Mouse (Mus musculus) midbrain, embryonic 16.5 days (tissue): ENCODE results near the gene Adar. TPM values are rescaled to one million over a fixed set of nuclear protein-coding genes. Genes with fewer than 3 reads are reported as not detected.

Experiments used
- ATAC-seq: fragments of 200-750 bp; cut with Nextera tagmentation; 2 replicates; pipeline ENCODE4 v1.8.0; 2017; ENCODE audit warnings: moderate TSS enrichment
- H3K27ac ChIP-seq: fragments of 300-500 bp; sonication (generic); 2 replicates; pipeline ENCODE4 v1.5.1; 2014; ENCODE audit warnings: mild to moderate bottlenecking, low read length, mixed read lengths
- H3K27me3 ChIP-seq: fragments of 300-500 bp; sonication (generic); 2 replicates; pipeline ENCODE4 v1.6.1; 2014; ENCODE audit warnings: low read depth, low read length, mixed read lengths; ENCODE audit not compliant: control insufficient read depth, insufficient read depth
- H3K36me3 ChIP-seq: fragments of 300-500 bp; sonication (generic); 2 replicates; pipeline ENCODE4 v1.6.1; 2014; ENCODE audit warnings: mild to moderate bottlenecking, low read length, moderate library complexity, mixed read lengths; ENCODE audit not compliant: control insufficient read depth, insufficient read depth
- H3K4me1 ChIP-seq: fragments of 300-500 bp; sonication (generic); 2 replicates; pipeline ENCODE4 v1.6.1; 2014; ENCODE audit warnings: mild to moderate bottlenecking, low read length, mixed read lengths; ENCODE audit not compliant: control insufficient read depth, insufficient read depth
- H3K4me2 ChIP-seq: fragments of 300-500 bp; sonication (generic); 2 replicates; pipeline ENCODE4 v1.6.1; 2014; ENCODE audit warnings: mild to moderate bottlenecking, low read length, mixed read lengths
- H3K4me3 ChIP-seq: fragments of 300-500 bp; sonication (generic); 2 replicates; pipeline ENCODE4 v1.5.1; 2014; ENCODE audit warnings: low read depth, mild to moderate bottlenecking, low read length, moderate library complexity, mixed read lengths
- H3K9ac ChIP-seq: fragments of 300-500 bp; sonication (generic); 2 replicates; pipeline ENCODE4 v1.6.1; 2014; ENCODE audit warnings: low read depth, low read length, mixed read lengths
- H3K9me3 ChIP-seq: fragments of 300-500 bp; sonication (generic); replicated peaks from 2 replicates; pipeline ENCODE4 v1.6.1; 2014; ENCODE audit warnings: mild to moderate bottlenecking, low read length, mixed read lengths; ENCODE audit not compliant: control insufficient read depth, poor library complexity, severe bottlenecking
- WGBS: fragments of 180-500 bp; shearing (Covaris S2); extraction: QIAGEN DNeasy Blood & Tissue Kit; methylation state at CpG from one replicate; pipeline ENCODE4 v1.1.7; 2014; 5-methylcytosine and 5-hydroxymethylcytosine counted together
- polyA plus RNA-seq: library from polyadenylated mRNA; unstranded; fragments of >200 nt; fragmentation: Nextera tagmentation; extraction: Ambion mirVana; gene quantifications from 2 replicates; pipeline ENCODE4 v1.2.1, GENCODE M21; 2015

Adar gene
- polyA plus RNA-seq, 1 experiment from 2014 or later, result 35.7 TPM

DNA sequence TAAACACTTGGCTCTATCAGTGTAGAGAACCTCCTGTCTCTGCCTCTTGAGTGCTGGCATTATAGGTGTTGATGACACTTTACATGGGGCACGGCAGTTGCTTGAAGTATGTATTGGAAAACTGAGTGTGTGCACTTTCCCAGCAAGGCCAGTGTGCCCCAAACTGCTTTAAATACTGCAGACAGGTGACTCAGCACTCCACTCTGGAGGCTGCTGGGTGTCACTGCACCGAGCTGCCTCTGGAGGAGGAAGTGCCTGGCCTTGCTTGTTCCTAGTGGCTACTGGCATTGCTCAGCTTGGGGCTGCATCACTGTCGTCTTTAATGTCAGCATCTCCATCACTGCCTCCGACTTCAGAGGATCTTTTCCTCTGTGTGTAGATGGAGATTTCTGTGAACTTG lies 12.2 kb downstream of the Adar start:
- Histone ChIP-seq H3K27ac (no peak overlapping the region), H3K4me1 (peaks cover 19% of the 10 kb centered on the region), H3K36me3 (no peaks in the 10 kb centered on the region), H3K4me3 (no peak overlapping the region), H3K9ac (no peak overlapping the region), H3K27me3 (no peaks in the 10 kb centered on the region), H3K9me3 (no peaks in the 10 kb centered on the region), H3K4me2 (no peak overlapping the region)
- ATAC-seq, result no peak
- WGBS, result 23% methylated on average over 4 of the region's 4 CpGs

DNA sequence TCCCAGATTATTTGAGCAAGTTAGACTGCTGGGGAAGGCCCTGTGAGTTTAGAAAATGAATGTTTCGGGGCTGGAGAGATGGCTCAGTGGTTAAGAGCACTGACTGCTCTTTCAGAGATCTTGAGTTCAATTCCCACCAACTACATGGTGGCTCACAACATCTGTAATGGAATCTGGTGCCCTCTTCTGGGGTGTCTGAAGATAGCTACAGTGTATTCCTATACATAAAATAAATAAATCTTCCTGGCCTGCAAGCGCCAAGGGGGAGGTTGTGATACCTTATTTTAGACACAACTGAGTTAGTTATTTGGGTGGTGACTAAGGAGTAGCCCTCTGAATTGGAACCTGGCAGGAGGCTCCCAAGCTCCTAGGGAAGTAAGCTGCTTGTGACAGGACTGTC lies 14.0 kb downstream of the Adar start:
- 80% methylated on average over 2 of the region's 2 CpGs for WGBS
- Histone ChIP-seq H3K27ac (no peak overlapping the region), H3K4me2 (no peak overlapping the region), H3K4me3 (no peak overlapping the region), H3K9me3 (no peaks in the 10 kb centered on the region), H3K36me3 (no peaks in the 10 kb centered on the region), H3K9ac (no peak overlapping the region), H3K27me3 (no peaks in the 10 kb centered on the region), H3K4me1 (peaks cover 15% of the 10 kb centered on the region)
- ATAC-seq, result no peak

DNA sequence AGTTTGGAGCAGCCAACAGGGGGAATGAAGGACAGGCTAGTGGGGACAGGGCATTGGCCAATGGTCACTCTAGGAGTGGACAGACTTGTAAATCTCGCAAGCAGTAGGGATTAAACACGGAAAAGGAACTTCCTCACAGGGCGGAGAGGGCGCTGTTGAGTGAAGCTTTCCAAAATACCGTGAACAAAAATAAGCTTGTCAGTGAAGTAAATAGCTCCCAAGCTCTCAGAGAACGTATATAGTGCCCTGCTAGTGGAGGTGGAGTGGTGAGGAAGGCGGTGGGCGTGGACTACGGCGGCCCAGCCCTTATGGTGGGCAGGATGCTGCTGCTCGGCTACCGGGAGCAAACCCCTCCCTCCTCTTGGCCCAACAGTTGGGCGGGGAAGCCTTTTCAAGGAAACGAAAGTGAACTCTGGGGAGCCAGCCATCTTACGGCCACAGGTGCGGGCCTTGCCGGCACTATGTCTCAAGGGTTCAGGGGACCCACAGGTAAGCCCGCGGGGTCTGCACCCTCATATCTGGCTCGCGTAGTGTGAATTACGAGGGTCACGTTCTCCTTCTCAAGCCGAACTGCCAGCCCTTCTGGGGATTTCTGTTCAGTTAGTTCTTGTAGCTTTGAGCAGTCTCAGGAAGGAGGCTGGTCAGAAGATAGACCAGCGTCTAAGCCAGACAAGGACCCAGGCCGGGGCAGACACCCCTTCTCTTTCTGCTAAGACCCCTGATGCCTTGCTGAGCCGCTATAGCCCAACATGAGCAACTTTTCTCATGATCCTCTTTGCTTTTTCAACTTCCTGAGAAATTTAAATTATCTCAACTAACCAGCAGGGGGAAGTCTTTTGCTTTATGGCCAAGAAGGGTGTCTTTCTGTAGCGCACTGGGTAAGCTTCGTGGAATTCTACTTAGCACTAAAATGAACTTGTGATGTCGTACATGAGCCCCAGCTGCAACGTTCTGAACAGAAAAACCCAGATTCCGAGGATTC lies 15.8 kb downstream of the Adar start:
- Histone ChIP-seq H3K4me2 (peak overlapping the region; percentile 62), H3K9ac (peak overlapping the region; percentile 57), H3K4me3 (peak overlapping the region; percentile 39), H3K9me3 (no peaks in the 10 kb centered on the region), H3K27me3 (no peaks in the 10 kb centered on the region), H3K4me1 (peaks cover 15% of the 10 kb centered on the region), H3K27ac (no peak overlapping the region), H3K36me3 (no peaks in the 10 kb centered on the region)
- peak; percentile 63; the same call in 1 of the 2 replicates for ATAC-seq
- 1% methylated on average over 32 of the region's 32 CpGs for WGBS

DNA sequence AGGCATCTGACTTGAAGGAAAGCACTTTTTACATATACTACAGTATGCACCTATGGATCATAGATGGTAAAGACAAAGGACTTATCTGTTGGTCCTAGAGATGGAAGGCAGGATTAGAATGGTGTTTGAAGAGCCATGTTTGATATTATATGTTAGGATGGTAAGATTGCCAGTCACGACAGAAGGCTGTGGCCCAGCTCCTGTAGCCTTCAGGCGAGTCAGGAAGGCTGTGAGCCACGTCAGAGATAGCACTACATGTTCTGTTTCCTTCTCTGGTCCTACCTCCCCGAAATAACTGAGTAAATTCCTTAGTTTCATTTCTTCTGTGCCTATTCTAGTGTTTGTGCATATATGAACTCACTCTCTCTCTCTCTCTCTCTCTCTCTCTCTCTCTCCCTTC lies 17.3 kb downstream of the Adar start:
- no peak overlapping the region for H3K4me2 ChIP-seq
- H3K9me3 ChIP-seq, result no peaks in the 10 kb centered on the region
- peaks cover 5% of the 10 kb centered on the region; the same call in 1 of the 2 replicates for H3K36me3 ChIP-seq
- H3K4me3 ChIP-seq, result no peak overlapping the region
- peaks cover 15% of the 10 kb centered on the region for H3K4me1 ChIP-seq
- H3K27ac ChIP-seq, result no peak overlapping the region
- ATAC-seq, result no peak
- no peak overlapping the region for H3K9ac ChIP-seq
- 96% methylated on average over 4 of the region's 4 CpGs for WGBS
- H3K27me3 ChIP-seq, result no peaks in the 10 kb centered on the region

DNA sequence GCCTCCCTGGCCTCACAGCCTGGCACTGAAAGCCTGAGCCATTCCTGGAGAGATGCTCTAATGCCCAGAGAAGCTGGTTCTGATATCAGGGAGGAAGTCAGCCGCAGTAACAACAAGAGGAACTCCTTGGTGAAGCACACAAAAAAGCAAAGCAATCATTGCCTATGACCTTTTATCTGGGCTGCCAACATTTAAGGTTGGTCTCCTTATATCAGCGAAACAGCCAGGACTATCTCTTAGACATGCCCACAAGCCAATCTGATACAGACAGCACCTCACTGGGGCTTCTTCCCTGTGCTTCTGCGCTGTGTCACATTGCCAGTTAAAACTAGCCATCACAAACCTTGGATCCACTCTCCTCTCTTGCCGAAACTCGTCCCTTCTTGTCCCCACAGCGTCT lies 23.7 kb downstream of the Adar start:
- peaks cover 21% of the 10 kb centered on the region for H3K36me3 ChIP-seq
- no peak for ATAC-seq

DNA sequence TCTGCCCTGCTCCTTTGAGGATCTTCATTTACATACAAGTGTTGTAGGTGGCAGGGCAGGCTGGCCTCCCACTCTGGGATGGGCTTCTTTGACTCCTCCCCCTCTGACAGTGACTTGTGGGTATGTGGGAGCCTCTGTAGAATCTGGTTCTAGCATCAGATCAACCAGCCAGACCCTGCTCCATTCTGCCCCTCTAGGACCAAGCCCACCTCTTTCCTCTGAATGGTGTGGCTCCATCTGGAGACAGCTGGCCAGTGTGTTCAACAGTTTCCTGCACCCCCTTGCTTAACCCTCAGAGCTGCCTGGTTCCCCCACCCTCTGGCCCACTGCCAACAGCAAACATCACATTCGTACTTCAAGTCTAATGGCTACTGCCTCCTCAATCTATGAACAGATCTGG lies 37.5 kb downstream of the Adar start:
- Histone ChIP-seq H3K9ac (no peak overlapping the region), H3K4me1 (no peaks in the 10 kb centered on the region), H3K4me3 (no peak overlapping the region), H3K4me2 (no peak overlapping the region), H3K27me3 (no peaks in the 10 kb centered on the region), H3K27ac (no peak overlapping the region), H3K9me3 (no peaks in the 10 kb centered on the region), H3K36me3 (peaks cover 33% of the 10 kb centered on the region)
- WGBS, result 46% methylated on average over 1 of the region's 1 CpGs
- peak; percentile 47; the same call in 1 of the 2 replicates for ATAC-seq

More for the DNA sequence above, 23.7 kb downstream of the Adar start:
- H3K4me2 ChIP-seq, result no peak overlapping the region
- H3K9me3 ChIP-seq, result no peaks in the 10 kb centered on the region
- no peak overlapping the region for H3K9ac ChIP-seq
- H3K4me3 ChIP-seq, result no peak overlapping the region
- H3K4me1 ChIP-seq, result no peaks in the 10 kb centered on the region
- H3K27me3 ChIP-seq, result no peaks in the 10 kb centered on the region
- no peak overlapping the region for H3K27ac ChIP-seq
- 97% methylated on average over 6 of the region's 6 CpGs for WGBS

DNA sequence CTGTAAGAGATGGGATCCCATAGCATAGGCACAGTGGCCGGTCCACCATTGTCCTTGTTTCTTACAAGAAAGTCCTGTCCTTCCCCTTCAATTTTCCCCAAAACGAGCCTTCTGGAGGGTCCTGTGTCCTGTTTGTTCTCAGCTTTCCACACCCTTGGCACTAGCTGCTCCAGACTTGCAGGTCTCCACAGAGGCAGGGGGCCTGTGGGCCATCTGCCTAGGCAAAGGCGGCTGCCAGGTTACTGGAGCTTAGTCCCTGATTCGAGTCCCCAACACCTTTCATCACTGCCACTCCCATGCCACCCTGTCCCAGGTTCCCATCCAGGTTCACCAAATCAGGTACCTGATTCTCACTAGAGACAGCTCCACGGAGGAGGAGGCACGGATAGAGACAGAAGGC lies 40.5 kb downstream of the Adar start:
- 85% methylated on average over 6 of the region's 6 CpGs for WGBS
- peaks cover 18% of the 10 kb centered on the region for H3K36me3 ChIP-seq
- peaks cover 28% of the 10 kb centered on the region for H3K4me1 ChIP-seq

DNA sequence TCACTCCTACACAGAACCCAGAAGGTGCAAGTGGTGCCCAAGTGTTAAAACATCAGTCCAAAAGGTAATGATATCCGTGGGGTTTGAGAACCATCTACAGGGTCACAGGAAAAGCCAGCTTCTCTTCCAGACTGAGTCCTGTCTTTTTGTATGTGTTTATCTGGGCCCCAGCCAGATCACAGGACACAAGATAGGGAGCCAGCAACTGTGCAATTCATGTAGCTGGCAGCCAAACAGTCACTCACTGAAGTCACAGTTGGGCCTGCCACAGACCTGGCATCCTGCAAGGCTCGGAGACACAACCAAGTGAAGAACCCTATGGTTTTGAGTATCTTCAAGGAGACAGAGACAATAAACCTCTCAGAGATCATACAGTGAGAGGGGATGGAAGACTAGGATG lies 43.0 kb downstream of the Adar start:
- H3K9me3 ChIP-seq, result no peaks in the 10 kb centered on the region
- no peak overlapping the region for H3K9ac ChIP-seq
- peaks cover 34% of the 10 kb centered on the region for H3K4me1 ChIP-seq
- no peak overlapping the region for H3K4me3 ChIP-seq
- 79% methylated on average over 2 of the region's 2 CpGs for WGBS
- H3K36me3 ChIP-seq, result peaks cover 17% of the 10 kb centered on the region
- H3K4me2 ChIP-seq, result no peak overlapping the region
- no peak for ATAC-seq
- no peaks in the 10 kb centered on the region for H3K27me3 ChIP-seq
- no peak overlapping the region for H3K27ac ChIP-seq

More for the DNA sequence above, 40.5 kb downstream of the Adar start:
- no peak for ATAC-seq
- no peak overlapping the region for H3K4me3 ChIP-seq
- no peaks in the 10 kb centered on the region for H3K27me3 ChIP-seq
- no peaks in the 10 kb centered on the region for H3K9me3 ChIP-seq
- no peak overlapping the region for H3K9ac ChIP-seq
- H3K4me2 ChIP-seq, result no peak overlapping the region
- H3K27ac ChIP-seq, result no peak overlapping the region

DNA sequence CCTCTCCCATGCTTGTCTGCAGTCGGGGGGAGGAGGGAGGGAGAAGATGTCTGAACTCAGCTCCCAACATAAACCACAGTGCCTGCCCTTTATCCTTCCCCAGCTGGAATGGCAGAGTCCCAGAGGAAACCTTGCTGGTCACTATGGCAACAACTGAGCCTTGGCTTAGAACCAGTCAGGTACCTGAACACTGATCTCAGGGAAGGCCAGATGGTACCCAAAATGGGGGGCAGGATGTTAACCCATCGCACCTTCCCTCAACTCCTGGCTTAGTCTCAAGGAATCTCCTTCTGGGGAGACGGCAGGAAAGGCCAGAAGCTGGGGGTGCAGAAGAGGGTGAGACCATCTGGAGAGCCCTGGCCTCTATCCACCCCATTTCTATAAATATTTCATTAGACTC lies 45.0 kb downstream of the Adar start:
- no peak overlapping the region for H3K27ac ChIP-seq
- 69% methylated on average over 2 of the region's 3 CpGs for WGBS

More for the DNA sequence above, 45.0 kb downstream of the Adar start:
- Histone ChIP-seq H3K4me2 (peak overlapping the region; percentile 48), H3K27me3 (no peaks in the 10 kb centered on the region), H3K9me3 (no peaks in the 10 kb centered on the region), H3K9ac (peak overlapping the region; percentile 42), H3K36me3 (peaks cover 11% of the 10 kb centered on the region; the same call in 1 of the 2 replicates), H3K4me3 (peak overlapping the region; percentile 16; the same call in 1 of the 2 replicates), H3K4me1 (peaks cover 43% of the 10 kb centered on the region)
- no peak for ATAC-seq
